Mouse (Mus musculus) embryonic facial prominence, embryonic 15.5 days (tissue): ENCODE measurements at regions not wholly inside any gene's neighbourhood (a gene's known extent, or its start where the extent isn't known, plus 50 kb on each side); places are given as distances from the start of the nearest gene placed in this dataset.
A peak's percentile ranks its signal among the peaks of the same experiment; 100 is the strongest.

Experiments used
- ATAC-seq: fragments of 200-750 bp; cut with Nextera tagmentation; 2 replicates; pipeline ENCODE4 v1.8.0; 2017; ENCODE audit warnings: low read depth, moderate TSS enrichment; ENCODE audit not compliant: insufficient number of reproducible peaks, low FRiP score, low TSS enrichment
- H3K27ac ChIP-seq: fragments of 300-500 bp; sonication (generic); replicated peaks from 2 replicates; pipeline ENCODE4 v1.5.1; 2015; ENCODE audit warnings: mild to moderate bottlenecking, inconsistent platforms
- H3K27me3 ChIP-seq: fragments of 300-500 bp; sonication (generic); 2 replicates; pipeline ENCODE4 v1.6.1; 2015; ENCODE audit warnings: inconsistent platforms
- H3K36me3 ChIP-seq: fragments of 300-500 bp; sonication (generic); 2 replicates; pipeline ENCODE4 v1.6.1; 2015; ENCODE audit warnings: mild to moderate bottlenecking, inconsistent platforms
- H3K4me1 ChIP-seq: fragments of 300-500 bp; sonication (generic); 2 replicates; pipeline ENCODE4 v1.6.1; 2015; ENCODE audit warnings: inconsistent platforms
- H3K4me2 ChIP-seq: fragments of 300-500 bp; sonication (generic); replicated peaks from 2 replicates; pipeline ENCODE4 v1.6.1; 2015; ENCODE audit warnings: mild to moderate bottlenecking, inconsistent platforms
- H3K4me3 ChIP-seq: fragments of 300-500 bp; sonication (generic); replicated peaks from 2 replicates; pipeline ENCODE4 v1.5.1; 2015; ENCODE audit warnings: mild to moderate bottlenecking, inconsistent platforms
- H3K9ac ChIP-seq: fragments of 300-500 bp; sonication (generic); 2 replicates; pipeline ENCODE4 v1.6.1; 2015; ENCODE audit warnings: inconsistent platforms
- H3K9me3 ChIP-seq: fragments of 300-500 bp; sonication (generic); replicated peaks from 2 replicates; pipeline ENCODE4 v1.6.1; 2016; ENCODE audit warnings: inconsistent platforms
- WGBS: fragments of 180-500 bp; shearing (Covaris S2); methylation state at CpG from one replicate; pipeline ENCODE4 v1.1.7; 2015; 5-methylcytosine and 5-hydroxymethylcytosine counted together

GRCm38 (mm10) chr6:94814711-94815110 is 114.8 kb upstream of the Lrig1 start:
- 0 out of 2 replicates have a peak, but pooled peaks cover 4% of the 10 kb centered on the region for H3K4me1 ChIP-seq
- WGBS = 36% methylated on average over 3 of the region's 3 CpGs

GRCm38 (mm10) chr6:94813481-94814148 is 113.7 kb upstream of the Lrig1 start:
- no peak overlapping the region for H3K9ac ChIP-seq
- H3K4me1 ChIP-seq = 0 out of 2 replicates have a peak, but pooled peaks cover 4% of the 10 kb centered on the region
- ATAC-seq = no peak
- H3K27me3 ChIP-seq = no peaks in the 10 kb centered on the region; the same call in 1 of the 2 replicates
- no peak overlapping the region for H3K4me3 ChIP-seq
- no peaks in the 10 kb centered on the region for H3K9me3 ChIP-seq
- no peak overlapping the region for H3K4me2 ChIP-seq
- WGBS = 51% methylated on average over 7 of the region's 7 CpGs
- no peak overlapping the region for H3K27ac ChIP-seq
- H3K36me3 ChIP-seq = no peaks in the 10 kb centered on the region

More at GRCm38 (mm10) chr6:94814711-94815110, 114.8 kb upstream of the Lrig1 start:
- no peak overlapping the region for H3K4me3 ChIP-seq
- no peaks in the 10 kb centered on the region for H3K36me3 ChIP-seq
- no peak for ATAC-seq
- no peaks in the 10 kb centered on the region for H3K9me3 ChIP-seq
- no peak overlapping the region for H3K4me2 ChIP-seq
- H3K27me3 ChIP-seq = no peaks in the 10 kb centered on the region; the same call in 1 of the 2 replicates
- no peak overlapping the region for H3K9ac ChIP-seq
- H3K27ac ChIP-seq = no peak overlapping the region

- ATAC-seq = no peak
- H3K4me1 ChIP-seq = peaks cover 12% of the 10 kb centered on the region
- no peak overlapping the region for H3K27ac ChIP-seq
- H3K4me2 ChIP-seq = no peak overlapping the region
- no peak overlapping the region for H3K9ac ChIP-seq
- no peak overlapping the region for H3K4me3 ChIP-seq
- 32% methylated on average over 4 of the region's 4 CpGs for WGBS
- no peaks in the 10 kb centered on the region for H3K9me3 ChIP-seq
- H3K27me3 ChIP-seq = no peaks in the 10 kb centered on the region
- H3K36me3 ChIP-seq = no peaks in the 10 kb centered on the region
Observed at GRCm38 (mm10) chr6:94811846-94812245, 111.9 kb upstream of the Lrig1 start.

GRCm38 (mm10) chr6:94807216-94807615 is 107.3 kb upstream of the Lrig1 start:
- Histone ChIP-seq H3K27me3 (no peaks in the 10 kb centered on the region), H3K4me1 (peaks cover 31% of the 10 kb centered on the region), H3K9me3 (no peaks in the 10 kb centered on the region), H3K4me2 (no peak overlapping the region), H3K9ac (no peak overlapping the region), H3K4me3 (no peak overlapping the region), H3K27ac (peak overlapping the region; percentile 48), H3K36me3 (no peaks in the 10 kb centered on the region)
- 46% methylated on average over 6 of the region's 6 CpGs for WGBS
- no peak for ATAC-seq

GRCm38 (mm10) chr6:94806481-94807160 is 106.7 kb upstream of the Lrig1 start:
- WGBS = 24% methylated on average over 12 of the region's 12 CpGs
- peak; percentile 67 for ATAC-seq

GRCm38 (mm10) chr6:94805685-94806084 is 105.7 kb upstream of the Lrig1 start:
- Histone ChIP-seq H3K4me2 (no peak overlapping the region), H3K27ac (0 out of 2 replicates have a peak overlapping the region, but pooled peaks have one; percentile 22), H3K36me3 (no peaks in the 10 kb centered on the region), H3K9me3 (no peaks in the 10 kb centered on the region), H3K4me3 (no peak overlapping the region), H3K4me1 (peaks cover 36% of the 10 kb centered on the region), H3K27me3 (no peaks in the 10 kb centered on the region; the same call in 1 of the 2 replicates), H3K9ac (no peak overlapping the region)
- ATAC-seq = peak; percentile 48; the same call in 1 of the 2 replicates
- 29% methylated on average over 6 of the region's 6 CpGs for WGBS

More at GRCm38 (mm10) chr6:94806481-94807160, 106.7 kb upstream of the Lrig1 start:
- Histone ChIP-seq H3K36me3 (no peaks in the 10 kb centered on the region), H3K27me3 (no peaks in the 10 kb centered on the region), H3K9me3 (no peaks in the 10 kb centered on the region), H3K4me3 (no peak overlapping the region), H3K4me2 (no peak overlapping the region), H3K27ac (peak overlapping the region; percentile 48), H3K4me1 (peaks cover 31% of the 10 kb centered on the region), H3K9ac (no peak overlapping the region)

- WGBS = 60% methylated on average over 10 of the region's 10 CpGs
- no peaks in the 10 kb centered on the region; the same call in 1 of the 2 replicates for H3K27me3 ChIP-seq
- no peaks in the 10 kb centered on the region for H3K9me3 ChIP-seq
- no peak overlapping the region for H3K27ac ChIP-seq
- no peak overlapping the region for H3K4me3 ChIP-seq
- ATAC-seq = no peak
- no peak overlapping the region for H3K4me2 ChIP-seq
- peaks cover 36% of the 10 kb centered on the region for H3K4me1 ChIP-seq
- H3K9ac ChIP-seq = no peak overlapping the region
- H3K36me3 ChIP-seq = no peaks in the 10 kb centered on the region
Observed at GRCm38 (mm10) chr6:94804284-94804815, 104.4 kb upstream of the Lrig1 start.

- Histone ChIP-seq H3K4me2 (peak overlapping the region; percentile 34), H3K9ac (no peak overlapping the region), H3K9me3 (no peaks in the 10 kb centered on the region), H3K4me3 (0 out of 2 replicates have a peak overlapping the region, but pooled peaks have one; percentile 4), H3K4me1 (peaks cover 22% of the 10 kb centered on the region), H3K36me3 (no peaks in the 10 kb centered on the region), H3K27ac (no peak overlapping the region), H3K27me3 (no peaks in the 10 kb centered on the region; the same call in 1 of the 2 replicates)
- WGBS = 27% methylated on average over 12 of the region's 12 CpGs
- no peak for ATAC-seq
Observed at GRCm38 (mm10) chr6:94801039-94801438, 101.1 kb upstream of the Lrig1 start.

GRCm38 (mm10) chr6:94798545-94799211 is 98.7 kb upstream of the Lrig1 start:
- no peak overlapping the region for H3K4me2 ChIP-seq
- WGBS = 83% methylated on average over 4 of the region's 4 CpGs
- H3K9ac ChIP-seq = no peak overlapping the region
- ATAC-seq = no peak
- peaks cover 6% of the 10 kb centered on the region for H3K4me1 ChIP-seq
- no peak overlapping the region for H3K27ac ChIP-seq
- H3K36me3 ChIP-seq = no peaks in the 10 kb centered on the region
- no peak overlapping the region for H3K4me3 ChIP-seq
- no peaks in the 10 kb centered on the region; the same call in 1 of the 2 replicates for H3K27me3 ChIP-seq
- no peaks in the 10 kb centered on the region for H3K9me3 ChIP-seq

- H3K27me3 ChIP-seq = no peaks in the 10 kb centered on the region
- no peaks in the 10 kb centered on the region for H3K36me3 ChIP-seq
- no peak overlapping the region for H3K27ac ChIP-seq
- no peaks in the 10 kb centered on the region for H3K9me3 ChIP-seq
- ATAC-seq = no peak
- H3K4me1 ChIP-seq = no peaks in the 10 kb centered on the region
- 73% methylated on average over 4 of the region's 4 CpGs for WGBS
- H3K9ac ChIP-seq = no peak overlapping the region
- H3K4me3 ChIP-seq = no peak overlapping the region
- no peak overlapping the region for H3K4me2 ChIP-seq
Observed at GRCm38 (mm10) chr6:94795442-94795841, 95.5 kb upstream of the Lrig1 start.

GRCm38 (mm10) chr6:94793555-94793954 is 93.6 kb upstream of the Lrig1 start:
- Histone ChIP-seq H3K27me3 (no peaks in the 10 kb centered on the region), H3K36me3 (no peaks in the 10 kb centered on the region), H3K4me1 (peaks cover 8% of the 10 kb centered on the region; the same call in 1 of the 2 replicates), H3K4me3 (no peak overlapping the region), H3K27ac (no peak overlapping the region), H3K4me2 (no peak overlapping the region), H3K9ac (no peak overlapping the region), H3K9me3 (no peaks in the 10 kb centered on the region)
- ATAC-seq = no peak
- WGBS = 89% methylated on average over 6 of the region's 6 CpGs
